Mouse (Mus musculus): ENCODE results near the gene Golm1. TPM values are rescaled to one million over a fixed set of nuclear protein-coding genes. Genes with fewer than 3 reads are reported as not detected.

Gene Golm1
- polyA plus RNA-seq, 2 experiments from 2014 or later, result 38.6 to 45.1 TPM

DNA sequence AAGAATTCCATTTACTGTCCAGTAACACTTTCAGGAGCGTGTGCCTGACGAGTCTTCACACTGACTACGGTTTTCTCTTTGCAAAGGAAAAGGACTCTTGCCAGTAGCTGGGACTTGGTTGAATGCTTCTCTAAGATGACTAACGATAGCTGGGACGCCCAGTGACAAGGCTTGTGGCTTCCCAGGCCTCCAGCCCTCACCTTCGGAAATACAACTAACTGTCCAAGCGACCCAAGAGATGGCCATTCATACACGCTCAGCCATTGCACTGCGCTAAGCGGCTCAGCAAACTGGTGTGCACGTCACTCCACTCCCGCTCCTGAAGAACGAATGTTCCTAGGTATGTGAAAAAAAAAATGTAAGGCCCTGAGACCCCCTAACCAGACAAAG, 855 bp downstream of the Golm1 start:
- ATAC-seq, result peak; percentile 8

GRCm38 (mm10) chr13:59674215-59674614, 1.4 kb downstream of the Golm1 start:
- no peak for ATAC-seq

DNA sequence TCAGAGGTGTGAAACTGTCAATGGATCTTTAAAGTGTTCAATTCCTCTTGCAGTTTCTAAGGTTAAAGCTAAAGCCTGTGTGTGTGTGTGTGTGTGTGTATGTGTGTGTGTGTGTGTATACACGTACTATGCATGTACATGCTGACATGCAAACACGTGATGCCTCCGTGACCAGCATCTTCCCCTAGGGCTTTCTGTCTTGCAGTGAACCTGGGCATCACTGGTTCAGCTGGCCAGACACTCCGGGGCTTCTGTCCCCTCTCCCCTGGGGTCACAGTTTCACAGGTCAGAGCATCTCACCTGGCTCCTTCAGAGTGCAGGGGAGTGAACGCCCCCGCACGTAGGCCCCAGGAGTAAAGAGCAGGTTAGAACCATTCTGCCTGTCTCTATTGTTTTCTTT, 2.0 kb downstream of the Golm1 start:
- no peak for ATAC-seq

DNA sequence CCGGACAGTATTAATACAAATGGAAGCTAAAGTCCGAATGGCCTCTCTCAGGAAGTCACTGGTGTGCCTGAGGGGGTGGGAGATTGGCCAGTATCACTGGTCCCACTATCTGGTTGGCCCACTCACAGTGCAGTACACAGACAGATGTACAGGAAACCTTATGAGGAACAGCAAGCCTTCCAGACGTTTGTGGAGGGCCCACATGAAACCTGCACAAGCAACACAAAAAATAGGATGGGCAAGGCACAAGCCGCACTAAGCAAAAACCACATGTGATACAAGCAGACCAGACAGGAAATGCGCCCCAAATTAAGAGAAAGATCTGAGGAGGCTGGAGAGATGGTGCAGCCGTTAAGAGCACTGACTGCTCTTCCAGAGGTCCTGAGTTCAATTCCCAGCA, 3.4 kb downstream of the Golm1 start:
- ATAC-seq, result peak; percentile 50

DNA sequence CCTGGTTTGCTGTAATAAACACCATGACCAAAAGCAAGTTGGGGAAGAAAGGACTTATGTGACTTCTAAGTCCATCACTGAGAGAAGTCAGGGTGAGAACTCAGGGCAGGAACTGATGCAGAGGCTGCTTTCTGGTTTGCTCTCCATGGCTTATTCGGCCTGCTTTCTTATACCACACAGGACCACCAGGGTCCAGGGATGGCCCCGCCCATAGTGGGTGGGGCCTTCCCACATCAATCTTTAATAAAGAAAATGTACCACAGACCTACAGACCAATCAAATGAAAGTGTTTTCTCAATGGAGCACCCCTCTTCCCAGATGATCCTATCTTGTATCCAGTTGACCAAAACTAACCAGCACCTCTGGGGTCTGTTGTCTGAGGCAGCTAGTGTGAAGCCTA, 4.1 kb downstream of the Golm1 start:
- ATAC-seq, result no peak

DNA sequence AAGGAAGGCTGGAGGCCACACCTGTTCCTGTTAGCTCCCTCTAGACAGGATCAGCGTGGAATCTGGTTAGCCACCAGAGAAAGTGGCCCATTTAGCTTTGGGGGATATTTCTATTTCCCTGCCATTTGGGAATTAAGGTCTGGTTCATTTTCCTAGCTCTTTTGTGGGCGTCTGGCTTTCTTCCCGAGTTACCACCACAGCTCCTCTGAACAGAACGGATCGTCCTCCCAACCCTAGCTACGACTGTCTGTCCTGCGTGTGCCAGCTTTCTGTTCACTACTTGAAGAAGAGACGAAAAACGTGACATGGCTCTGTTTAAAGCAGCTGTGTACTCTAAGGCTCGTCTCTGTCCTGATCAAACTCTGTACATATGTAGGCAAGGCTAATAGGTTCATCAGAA, 5.7 kb downstream of the Golm1 start:
- no peak for ATAC-seq

GRCm38 (mm10) chr13:59668501-59669093, 7.0 kb downstream of the Golm1 start:
- ATAC-seq, result peak; percentile 81

DNA sequence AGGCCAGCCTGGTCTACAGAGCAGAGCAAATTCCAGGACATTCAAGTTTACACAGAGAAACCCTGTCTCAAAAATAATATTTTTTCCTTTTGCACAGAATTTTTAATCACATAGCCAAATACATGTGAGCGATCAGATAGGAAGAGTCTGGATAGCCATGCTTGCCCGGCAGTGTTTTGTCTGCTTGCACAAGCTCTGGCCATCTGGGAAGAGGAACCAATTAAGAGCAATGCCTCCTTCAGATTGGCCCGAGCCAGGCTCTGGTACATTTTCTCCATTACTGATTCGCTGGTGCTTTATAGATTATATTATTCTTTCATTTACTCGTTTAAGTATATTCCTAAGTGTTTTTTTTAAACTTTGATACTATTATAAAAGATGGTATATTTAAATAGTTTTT, 7.8 kb downstream of the Golm1 start:
- ATAC-seq, result no peak

GRCm38 (mm10) chr13:59663939-59664712, 11.5 kb downstream of the Golm1 start:
- no peak for ATAC-seq

DNA sequence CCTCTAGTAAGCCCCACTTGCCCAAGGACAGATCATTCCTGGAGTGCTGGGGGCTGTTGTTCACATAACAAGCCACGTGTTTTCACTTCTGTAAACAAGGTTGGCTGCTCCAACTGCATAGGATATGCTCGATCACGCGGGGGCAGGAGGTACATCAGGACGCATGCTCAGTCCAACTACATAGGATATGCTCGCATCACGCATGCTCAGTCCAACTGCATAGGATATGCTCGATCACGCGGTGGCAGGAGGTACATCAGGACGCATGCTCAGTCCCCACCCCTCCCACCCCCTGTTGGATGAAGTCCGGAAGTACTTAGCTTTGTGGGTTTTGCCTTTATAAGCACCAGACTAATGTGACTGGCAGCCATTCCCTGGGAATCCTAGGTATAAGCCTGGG, 13.6 kb downstream of the Golm1 start:
- ATAC-seq, result no peak

- no peak for ATAC-seq
These were observed 14.2 kb downstream of the Golm1 start for GRCm38 (mm10) chr13:59661387-59661786.

DNA sequence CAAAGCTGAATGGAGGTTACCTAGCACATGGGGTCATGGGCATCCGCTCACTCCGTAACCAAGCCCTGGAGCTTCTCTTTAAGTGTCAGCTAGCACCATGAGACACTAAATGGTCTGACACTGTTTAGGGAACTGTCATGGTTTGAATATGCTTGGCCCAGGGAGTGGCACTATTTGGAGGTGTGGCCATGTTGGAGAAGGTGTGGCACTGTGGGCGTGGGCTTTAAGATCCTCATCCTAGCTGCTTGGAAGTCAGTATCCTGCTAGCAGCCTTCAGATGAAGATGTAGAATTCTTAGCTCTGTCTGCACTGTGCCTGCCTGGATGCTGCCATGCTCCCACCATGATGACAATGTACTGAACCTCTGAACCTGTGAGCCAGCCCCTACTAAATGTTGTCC, 15.2 kb downstream of the Golm1 start:
- no peak for ATAC-seq

GRCm38 (mm10) chr13:59657781-59658180, 17.8 kb downstream of the Golm1 start:
- ATAC-seq, result no peak

- peak; percentile 31 for ATAC-seq
These were observed 18.6 kb downstream of the Golm1 start for GRCm38 (mm10) chr13:59656975-59657388.

GRCm38 (mm10) chr13:59656316-59656832, 19.2 kb downstream of the Golm1 start:
- ATAC-seq, result peak; percentile 84

DNA sequence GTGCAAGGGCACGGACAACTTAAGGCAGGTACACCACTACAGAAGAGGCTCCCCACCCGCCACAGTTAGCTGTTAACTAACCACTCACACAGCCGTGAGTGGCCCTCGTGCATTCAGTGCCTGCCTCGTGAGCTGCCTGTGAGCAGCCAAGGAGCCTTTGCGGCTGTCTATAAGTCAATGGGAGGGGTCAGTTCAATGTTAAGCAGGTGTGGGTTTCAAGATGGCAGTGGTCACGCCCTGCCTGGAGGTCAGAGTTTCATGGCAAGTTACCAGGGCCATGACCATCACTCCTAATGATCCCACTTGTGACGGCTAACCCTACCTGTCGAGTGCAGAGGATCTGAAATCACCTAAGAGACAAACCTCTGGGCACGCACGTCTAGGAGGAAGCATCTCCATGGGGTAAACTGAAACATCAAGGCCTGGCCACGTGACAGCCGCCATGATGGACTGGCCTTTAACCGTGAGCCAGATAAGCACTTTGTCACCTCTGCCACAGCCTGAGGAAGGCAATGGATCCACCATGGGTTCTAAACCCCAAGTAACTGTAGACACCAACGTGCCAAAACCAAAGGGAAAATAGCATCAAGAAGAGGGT, 19.8 kb downstream of the Golm1 start:
- no peak for ATAC-seq

DNA sequence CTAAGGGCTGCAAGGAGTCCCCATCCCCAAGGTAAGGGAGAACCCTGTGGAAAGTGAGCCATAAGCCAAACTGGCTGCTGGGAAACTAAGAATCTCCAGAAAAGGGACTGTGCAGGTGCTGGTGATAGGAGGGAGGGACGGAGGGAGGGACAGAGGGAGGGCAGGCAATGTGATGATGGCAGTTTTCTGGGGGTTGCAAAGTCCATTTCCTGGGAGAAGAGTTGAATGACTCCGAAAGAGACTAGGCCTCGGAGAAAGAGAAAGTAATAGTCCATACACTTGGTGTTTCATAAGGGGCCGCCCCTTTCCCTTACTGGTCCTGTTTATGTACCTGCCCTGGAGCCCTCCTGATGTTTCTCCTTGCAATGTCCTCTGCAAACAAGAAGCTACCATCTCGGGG, 21.1 kb downstream of the Golm1 start:
- no peak for ATAC-seq

- no peak for ATAC-seq
These were observed 22.5 kb downstream of the Golm1 start for GRCm38 (mm10) chr13:59653136-59653535.

DNA sequence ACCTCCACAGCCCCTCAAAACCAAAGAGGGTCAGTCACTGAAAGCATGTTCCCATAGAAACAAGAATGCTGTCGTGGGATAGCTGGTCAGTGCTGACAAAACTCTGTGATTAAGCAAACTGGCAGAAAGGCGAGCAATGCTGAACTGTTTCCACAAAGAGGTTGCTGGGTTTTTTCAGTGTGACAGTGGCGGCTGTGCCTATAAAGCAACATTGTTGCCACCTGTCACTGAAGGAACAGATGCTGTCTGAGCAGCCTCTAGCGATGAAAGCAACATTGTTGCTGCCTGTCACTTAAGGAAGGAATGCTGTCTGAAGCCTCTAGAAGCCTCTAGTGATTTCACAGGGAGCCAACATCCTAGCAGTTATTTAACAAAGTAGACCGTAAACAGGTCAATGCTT, 23.0 kb downstream of the Golm1 start:
- no peak for ATAC-seq

DNA sequence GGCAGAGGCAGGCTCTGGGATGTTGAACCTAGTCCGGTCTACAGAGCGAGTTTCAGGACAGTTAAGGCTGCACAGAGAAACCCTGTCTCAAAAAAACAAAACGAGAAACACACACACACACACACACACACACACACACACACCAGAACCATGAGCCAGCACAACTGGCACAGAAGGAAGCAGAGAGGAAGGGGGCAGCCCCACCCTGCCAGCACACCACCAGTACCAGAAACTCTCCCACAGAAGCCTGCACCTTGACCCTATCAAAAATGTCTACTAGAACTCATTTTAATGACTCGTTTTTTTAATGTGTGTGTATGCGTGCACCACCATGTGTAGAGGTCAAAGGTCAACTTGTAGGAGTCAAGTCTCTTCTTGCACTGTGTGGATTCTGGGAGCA, 25.8 kb downstream of the Golm1 start:
- no peak for ATAC-seq

GRCm38 (mm10) chr13:59648598-59648997, 27.0 kb downstream of the Golm1 start:
- no peak for ATAC-seq

DNA sequence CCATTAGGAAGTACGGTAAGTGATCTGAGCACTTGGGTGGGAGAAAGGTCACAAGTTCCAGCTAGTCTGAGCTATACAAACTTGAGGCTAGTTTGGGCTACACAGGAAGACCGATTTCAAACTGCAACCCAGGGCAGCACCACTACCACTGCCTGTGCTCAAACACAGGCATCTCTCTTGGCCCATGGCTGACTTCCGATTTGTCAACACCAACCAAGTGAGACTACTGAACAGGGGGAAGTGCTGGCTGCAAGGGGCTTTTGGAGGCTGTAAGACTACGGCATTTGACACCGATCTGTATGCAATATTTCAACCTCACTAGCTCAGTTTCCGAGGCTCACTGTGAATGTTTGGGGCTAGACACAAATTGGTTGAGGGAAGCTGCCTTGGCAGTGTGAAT, 28.1 kb downstream of the Golm1 start:
- no peak for ATAC-seq

DNA sequence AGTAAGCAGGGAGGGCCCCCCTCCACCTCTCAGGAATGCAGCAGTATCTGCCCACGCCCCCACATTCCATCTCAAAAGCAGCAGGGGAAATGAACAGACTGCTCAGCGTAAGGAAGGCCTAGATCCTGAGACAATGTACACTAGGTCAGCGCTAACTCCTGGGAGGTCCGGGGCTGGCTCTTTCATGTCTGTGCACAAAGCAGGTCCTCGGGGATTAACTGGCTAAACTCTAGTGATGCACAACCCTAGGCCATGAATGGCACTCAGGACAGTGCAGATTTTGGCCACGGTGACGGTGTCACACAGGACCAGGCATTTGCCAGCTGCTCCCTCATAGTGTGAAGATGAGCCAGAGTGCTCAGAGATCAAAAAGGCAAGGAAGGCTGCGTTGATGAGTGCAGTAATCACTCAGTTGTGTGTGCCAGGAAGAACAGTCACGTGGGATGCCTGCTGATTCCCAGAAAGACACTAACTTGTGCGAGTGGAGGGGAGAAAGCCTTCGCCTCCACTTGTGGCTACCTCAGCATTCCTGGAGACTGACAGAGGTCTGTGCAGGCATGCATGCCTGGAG, 28.9 kb downstream of the Golm1 start:
- no peak for ATAC-seq

DNA sequence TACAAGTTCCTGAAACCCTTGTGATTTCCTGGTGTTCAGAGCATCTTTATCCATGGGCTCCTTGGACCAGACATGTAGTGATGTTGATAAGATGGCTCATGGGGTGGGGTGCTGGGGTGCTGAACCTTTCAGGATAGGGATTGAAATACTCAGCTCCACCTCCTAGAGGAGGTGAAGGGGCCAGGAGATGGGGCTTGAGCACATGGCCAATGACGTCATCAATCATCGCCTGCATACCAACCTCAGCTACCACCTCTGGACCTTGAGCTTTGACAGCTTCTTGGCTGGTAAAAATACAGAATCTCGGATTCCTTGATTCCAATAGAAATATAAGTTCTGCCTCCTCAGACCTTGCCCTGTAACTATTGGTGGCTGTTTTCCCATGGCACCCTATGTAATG, 30.1 kb downstream of the Golm1 start:
- ATAC-seq, result no peak

Data from CD4-positive, CD25-positive, alpha-beta regulatory T cell, adult 4 months (primary cell).